Mouse (Mus musculus): ENCODE results near the gene Tial1. TPM values are rescaled to one million over a fixed set of nuclear protein-coding genes. Genes with fewer than 3 reads are reported as not detected.
A peak's percentile ranks its signal among the peaks of the same experiment; 100 is the strongest.

Gene Tial1
- total and polyA plus RNA-seq, 2 experiments from 2014 or later, result 22.4 to 33.8 TPM

DNA sequence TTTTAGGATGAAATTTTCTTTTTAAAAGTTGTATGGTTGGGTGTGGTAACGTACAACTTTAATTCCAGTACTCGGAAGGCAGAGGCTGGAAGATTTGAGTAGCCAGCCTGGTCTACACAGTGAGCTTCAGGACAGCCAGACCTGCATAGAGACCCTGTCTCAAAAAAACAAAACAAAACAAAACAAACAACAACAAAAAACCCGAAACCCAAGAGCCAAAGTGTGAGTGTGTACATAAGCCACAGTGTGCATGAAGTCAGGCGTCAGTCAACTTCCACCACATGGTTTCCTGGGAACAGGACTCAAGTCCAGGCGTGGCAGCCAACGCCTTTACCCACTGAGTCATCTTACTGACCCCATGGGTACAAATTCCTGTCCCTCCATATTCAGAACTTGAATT, 22.3 kb downstream of the Tial1 start:
- no peak for DNase-seq (ENCODE audit: low spot score)
- Histone ChIP-seq H3K36me3 (ENCODE audit: insufficient read depth, low read length) (peaks cover 15% of the 10 kb centered on the region; the same call in 1 of the 2 replicates), H3K4me2 (ENCODE audit: low read depth, low read length) (no peak overlapping the region)

DNA sequence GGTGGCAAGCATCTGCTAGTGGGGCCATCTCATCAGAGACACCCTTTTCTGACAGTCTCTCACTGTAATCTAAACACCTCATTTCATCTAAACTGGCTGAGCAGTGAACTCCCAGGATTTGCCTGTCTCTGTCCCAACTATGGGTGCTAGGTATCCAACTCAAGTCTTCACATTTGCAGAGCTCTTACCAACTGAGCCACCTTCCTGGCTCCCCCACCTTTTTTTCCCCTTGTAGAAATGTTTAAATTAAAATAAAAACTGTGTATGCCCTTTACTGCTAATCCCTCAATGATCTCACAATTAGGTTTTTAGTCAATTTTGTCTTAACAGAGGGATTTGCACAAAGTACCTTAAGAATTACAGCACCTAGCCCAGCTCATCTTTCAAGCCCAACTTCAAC, 23.4 kb downstream of the Tial1 start:
- no peak overlapping the region for H3K4me2 ChIP-seq (ENCODE audit: low read depth, low read length)
- no peak overlapping the region for H3K27ac ChIP-seq
- no peak overlapping the region for H3K4me3 ChIP-seq (ENCODE audit: low read length)
- ATAC-seq, result no peak
- H3K9me3 ChIP-seq (ENCODE audit: low read length), result no peaks in the 10 kb centered on the region
- no peak for DNase-seq (ENCODE audit: low spot score)
- H3K4me1 ChIP-seq (ENCODE audit: insufficient read depth, low read length), result no peaks in the 10 kb centered on the region
- H3K27me3 ChIP-seq (ENCODE audit: insufficient read depth, low read length), result no peaks in the 10 kb centered on the region
- H3K9ac ChIP-seq (replicated peaks; ENCODE audit: low read length), result no peak overlapping the region
- H3K36me3 ChIP-seq (ENCODE audit: insufficient read depth, low read length), result peaks cover 8% of the 10 kb centered on the region; the same call in 1 of the 2 replicates
- TF ChIP-seq CTCF (IDR thresholded peaks at IDR 0.05; ENCODE audit: low read depth), result no peak

More for the DNA sequence above, 22.3 kb downstream of the Tial1 start:
- H3K4me1 ChIP-seq (ENCODE audit: insufficient read depth, low read length), result no peaks in the 10 kb centered on the region
- no peak overlapping the region for H3K9ac ChIP-seq (replicated peaks; ENCODE audit: low read length)
- H3K27ac ChIP-seq, result no peak overlapping the region
- TF ChIP-seq CTCF (IDR thresholded peaks at IDR 0.05; ENCODE audit: low read depth), result no peak
- ATAC-seq, result no peak
- WGBS, result 96% methylated on average over 6 of the region's 6 CpGs
- no peak overlapping the region for H3K4me3 ChIP-seq (ENCODE audit: low read length)
- no peaks in the 10 kb centered on the region for H3K27me3 ChIP-seq (ENCODE audit: insufficient read depth, low read length)
- H3K9me3 ChIP-seq (ENCODE audit: low read length), result no peaks in the 10 kb centered on the region

DNA sequence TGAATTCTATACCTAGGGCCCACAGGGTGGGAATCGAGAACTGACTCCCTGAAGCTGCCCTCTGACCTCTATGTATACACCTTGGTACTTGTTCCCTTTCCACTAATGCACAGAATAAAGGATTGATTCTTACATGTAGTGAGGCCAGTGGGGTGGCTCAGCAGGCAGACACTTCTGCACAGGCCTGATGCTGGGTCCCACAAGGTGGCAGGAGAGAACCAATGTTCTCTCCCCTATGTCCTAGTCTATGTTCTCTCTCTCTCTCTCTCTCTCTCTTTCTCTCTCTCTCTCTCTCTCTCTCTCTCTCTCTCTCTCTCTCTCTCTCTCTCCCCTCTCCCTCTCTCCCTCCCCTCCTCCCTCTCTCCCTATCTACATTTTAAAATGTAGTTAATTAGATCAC, 28.3 kb downstream of the Tial1 start:
- Histone ChIP-seq H3K9ac (replicated peaks; ENCODE audit: low read length) (no peak overlapping the region), H3K9me3 (ENCODE audit: low read length) (no peaks in the 10 kb centered on the region), H3K4me1 (ENCODE audit: insufficient read depth, low read length) (no peaks in the 10 kb centered on the region), H3K4me2 (ENCODE audit: low read depth, low read length) (no peak overlapping the region), H3K36me3 (ENCODE audit: insufficient read depth, low read length) (no peaks in the 10 kb centered on the region), H3K27me3 (ENCODE audit: insufficient read depth, low read length) (no peaks in the 10 kb centered on the region), H3K27ac (no peak overlapping the region), H3K4me3 (ENCODE audit: low read length) (no peak overlapping the region)
- 56% methylated on average over 1 of the region's 1 CpGs for WGBS
- peak; percentile 54 for DNase-seq (ENCODE audit: low spot score)
- peak; percentile 70 for TF ChIP-seq CTCF (IDR thresholded peaks at IDR 0.05; ENCODE audit: low read depth)
- ATAC-seq, result peak; percentile 73; the same call in 1 of the 2 replicates

DNA sequence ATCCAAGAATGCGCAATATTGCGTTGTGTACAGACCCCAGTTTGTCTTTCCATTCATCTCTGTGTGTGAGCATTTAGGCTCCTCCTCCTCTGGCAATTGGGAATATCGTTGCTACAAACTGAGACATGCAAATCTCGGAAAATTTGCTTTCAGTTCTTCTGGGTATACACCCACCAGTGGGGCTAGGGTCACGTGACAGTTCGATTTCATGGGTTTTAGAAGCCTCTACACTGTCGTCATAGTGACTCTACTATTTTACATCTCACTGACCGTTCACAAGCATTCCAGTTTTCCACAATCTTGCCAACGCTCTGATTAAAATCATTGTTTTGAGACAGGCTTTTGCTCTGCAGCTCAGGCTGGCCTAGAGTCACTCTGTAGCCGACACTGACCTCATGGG, 28.9 kb downstream of the Tial1 start:
- Histone ChIP-seq H3K4me1 (ENCODE audit: insufficient read depth, low read length) (no peaks in the 10 kb centered on the region), H3K9me3 (ENCODE audit: low read length) (no peaks in the 10 kb centered on the region), H3K36me3 (ENCODE audit: insufficient read depth, low read length) (no peaks in the 10 kb centered on the region), H3K9ac (replicated peaks; ENCODE audit: low read length) (no peak overlapping the region), H3K27ac (no peak overlapping the region), H3K27me3 (ENCODE audit: insufficient read depth, low read length) (no peaks in the 10 kb centered on the region), H3K4me3 (ENCODE audit: low read length) (no peak overlapping the region), H3K4me2 (ENCODE audit: low read depth, low read length) (no peak overlapping the region)
- DNase-seq (ENCODE audit: low spot score), result peak; percentile 25
- TF ChIP-seq CTCF (IDR thresholded peaks at IDR 0.05; ENCODE audit: low read depth), result no peak
- peak; percentile 59; the same call in 1 of the 2 replicates for ATAC-seq
- 34% methylated on average over 10 of the region's 10 CpGs for WGBS

DNA sequence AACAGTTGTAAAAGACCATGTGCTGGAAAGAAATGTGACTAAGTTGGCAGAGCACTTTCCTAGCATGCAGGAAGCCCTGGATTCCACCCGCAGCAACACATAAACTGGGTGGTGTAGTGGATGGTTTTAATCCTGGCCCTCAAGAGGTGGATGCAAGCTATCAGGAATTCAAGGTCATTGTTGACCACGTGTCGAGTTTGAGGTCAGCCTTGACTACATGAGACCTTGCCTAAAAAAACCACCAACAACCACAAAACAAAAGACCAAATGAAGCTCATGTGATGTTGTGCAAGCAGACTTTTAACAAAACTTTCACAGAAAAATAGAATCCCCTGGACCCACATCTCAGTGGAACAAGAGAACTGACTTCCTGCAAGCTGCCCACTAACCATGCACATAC, 39.0 kb downstream of the Tial1 start:
- Histone ChIP-seq H3K27me3 (ENCODE audit: insufficient read depth, low read length) (no peaks in the 10 kb centered on the region; the same call in 1 of the 2 replicates), H3K4me1 (ENCODE audit: insufficient read depth, low read length) (no peaks in the 10 kb centered on the region), H3K4me3 (ENCODE audit: low read length) (no peak overlapping the region), H3K36me3 (ENCODE audit: insufficient read depth, low read length) (no peaks in the 10 kb centered on the region), H3K9ac (replicated peaks; ENCODE audit: low read length) (no peak overlapping the region), H3K9me3 (ENCODE audit: low read length) (no peaks in the 10 kb centered on the region), H3K27ac (no peak overlapping the region), H3K4me2 (ENCODE audit: low read depth, low read length) (no peak overlapping the region)
- DNase-seq (ENCODE audit: low spot score) (no peak), ATAC-seq (no peak)
- WGBS, result 80% methylated on average over 3 of the region's 3 CpGs
- TF ChIP-seq CTCF (IDR thresholded peaks at IDR 0.05; ENCODE audit: low read depth), result no peak

DNA sequence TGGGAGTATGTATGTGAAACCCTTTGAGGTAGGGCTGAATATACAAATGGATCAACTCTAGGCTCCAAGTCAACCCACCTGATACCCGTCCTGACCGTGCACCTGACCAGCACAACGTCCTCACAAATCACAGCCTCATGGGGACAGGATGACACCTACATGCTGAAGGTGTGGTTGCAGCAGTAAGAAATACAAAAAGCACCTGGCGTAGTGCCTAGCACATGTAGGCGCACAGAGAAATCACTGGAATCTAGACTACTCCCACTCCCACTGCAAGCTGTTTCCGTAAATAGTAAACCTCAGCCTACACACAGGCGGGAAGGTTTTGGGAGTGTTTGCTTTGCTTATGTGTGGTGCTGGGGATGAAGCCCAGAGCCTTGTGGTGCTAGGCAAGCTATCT, 39.8 kb downstream of the Tial1 start:
- Histone ChIP-seq H3K4me2 (ENCODE audit: low read depth, low read length) (no peak overlapping the region), H3K36me3 (ENCODE audit: insufficient read depth, low read length) (no peaks in the 10 kb centered on the region), H3K27me3 (ENCODE audit: insufficient read depth, low read length) (no peaks in the 10 kb centered on the region; the same call in 1 of the 2 replicates), H3K4me3 (ENCODE audit: low read length) (no peak overlapping the region), H3K9ac (replicated peaks; ENCODE audit: low read length) (no peak overlapping the region), H3K9me3 (ENCODE audit: low read length) (no peaks in the 10 kb centered on the region), H3K4me1 (ENCODE audit: insufficient read depth, low read length) (no peaks in the 10 kb centered on the region), H3K27ac (no peak overlapping the region)
- DNase-seq (ENCODE audit: low spot score) (no peak), ATAC-seq (no peak)
- no peak for TF ChIP-seq CTCF (IDR thresholded peaks at IDR 0.05; ENCODE audit: low read depth)
- WGBS, result 83% methylated on average over 7 of the region's 7 CpGs

DNA sequence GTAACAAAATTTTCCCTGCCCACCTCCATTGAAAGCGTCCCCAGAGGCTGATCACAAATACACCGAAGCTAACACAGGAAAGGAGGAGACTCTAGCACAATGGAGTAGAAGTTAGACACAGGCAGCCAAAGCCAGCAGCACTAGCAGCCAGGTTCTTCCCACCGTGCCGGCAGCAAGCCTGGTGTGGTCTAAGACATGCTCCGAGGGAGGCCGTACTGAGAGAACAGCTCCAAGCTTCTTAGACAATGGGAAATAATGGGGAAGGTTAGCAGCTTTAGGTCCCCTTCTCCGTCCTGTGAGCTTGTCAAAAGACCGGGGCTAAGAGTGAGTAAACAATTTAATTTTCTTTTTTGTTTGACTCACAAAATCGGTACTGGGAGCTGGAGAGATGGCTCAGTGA, 41.8 kb downstream of the Tial1 start:
- TF ChIP-seq CTCF (IDR thresholded peaks at IDR 0.05; ENCODE audit: low read depth), result no peak
- no peaks in the 10 kb centered on the region; the same call in 1 of the 2 replicates for H3K27me3 ChIP-seq (ENCODE audit: insufficient read depth, low read length)
- H3K9ac ChIP-seq (replicated peaks; ENCODE audit: low read length), result no peak overlapping the region
- no peak overlapping the region for H3K4me3 ChIP-seq (ENCODE audit: low read length)
- no peaks in the 10 kb centered on the region for H3K4me1 ChIP-seq (ENCODE audit: insufficient read depth, low read length)
- ATAC-seq (no peak), DNase-seq (ENCODE audit: low spot score) (no peak)
- H3K27ac ChIP-seq, result no peak overlapping the region
- no peaks in the 10 kb centered on the region for H3K9me3 ChIP-seq (ENCODE audit: low read length)
- no peak overlapping the region for H3K4me2 ChIP-seq (ENCODE audit: low read depth, low read length)
- 10% methylated on average over 9 of the region's 9 CpGs for WGBS
- H3K36me3 ChIP-seq (ENCODE audit: insufficient read depth, low read length), result no peaks in the 10 kb centered on the region
